Mouse (Mus musculus) 3T3-L1 (cell line): ENCODE results near the gene Zfp2.

Experiments
- DNase-seq: peaks from one replicate; pipeline ENCODE4 v3.0.0-alpha.2; 2015; ENCODE audit warnings: low read depth, low spot score

Zfp2 gene

DNA sequence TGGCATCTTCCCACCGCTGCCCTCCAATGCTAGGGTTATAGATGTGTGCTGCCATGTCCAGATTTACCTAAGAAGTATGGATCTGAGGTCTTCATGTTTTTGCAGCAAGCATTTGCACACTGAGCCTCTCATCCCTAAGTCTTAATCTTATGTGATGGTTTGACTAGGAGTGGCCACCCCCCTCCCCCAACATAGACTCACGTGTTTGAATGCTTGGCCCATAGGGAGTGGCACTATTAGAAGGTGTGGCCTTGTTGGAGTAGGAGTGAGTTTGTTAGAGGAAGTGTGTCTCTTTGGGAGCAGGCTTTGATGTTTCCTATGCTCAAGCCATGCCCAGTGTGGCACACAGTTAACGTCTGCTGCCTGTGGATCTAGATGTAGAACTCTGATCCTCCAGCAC is 37.3 kb downstream of the Zfp2 start:
- no peak for DNase-seq

GRCm38 (mm10) chr11:50850989-50851601 is 64.9 kb downstream of the Zfp2 start:
- no peak for DNase-seq

DNA sequence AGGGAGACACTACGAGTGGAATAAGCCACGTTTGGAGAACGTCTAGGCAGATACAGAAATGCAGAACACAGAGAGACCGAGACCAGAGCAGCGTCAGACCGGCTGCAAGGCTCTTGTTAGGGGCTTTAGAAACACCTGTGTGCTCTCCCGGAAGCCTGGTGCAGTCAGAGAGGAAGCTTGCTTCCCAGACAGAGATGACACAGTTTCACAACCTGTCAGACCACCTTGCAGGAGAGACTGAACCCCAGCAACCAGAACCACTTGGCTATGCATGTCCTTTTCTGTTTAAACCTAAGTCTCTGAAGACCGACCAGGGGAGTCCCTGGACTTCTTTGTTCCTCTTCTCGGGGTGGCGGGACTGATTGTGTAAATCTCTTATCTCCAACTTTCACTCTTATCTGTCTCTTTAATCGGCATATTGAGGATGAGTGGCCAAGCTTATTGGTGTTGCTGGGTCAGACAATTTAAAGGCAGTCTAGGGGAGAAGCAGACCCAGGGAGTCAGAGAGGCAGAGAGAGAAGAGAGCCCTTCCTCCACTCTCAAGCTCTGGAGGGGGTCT is 65.7 kb downstream of the Zfp2 start, which contains the start of gene Grm6:
Gene Grm6 (plus strand): TSS at position 509 of the 559 bp plus-strand sequence.
- DNase-seq: no peak

DNA sequence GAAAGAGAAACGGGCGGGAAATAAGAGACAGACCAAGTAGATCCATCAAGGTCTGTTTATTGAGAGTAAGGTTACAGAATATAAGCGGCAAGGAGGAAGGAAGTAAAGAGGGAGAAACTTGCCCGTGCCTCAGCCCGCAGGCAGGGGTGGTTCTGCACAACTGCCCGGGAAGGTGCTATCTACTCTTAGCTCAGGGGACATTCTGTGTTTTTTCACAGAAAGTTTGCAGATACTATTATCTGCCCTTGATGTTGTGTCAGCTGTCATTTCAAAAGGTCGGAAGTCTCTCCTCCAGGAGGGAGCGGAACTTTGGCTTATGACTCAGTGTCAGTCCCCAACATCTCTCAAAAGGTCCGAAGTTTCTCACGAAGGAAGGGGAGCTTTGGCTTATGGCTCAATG is 66.7 kb downstream of the Zfp2 start:
- DNase-seq: no peak
